Comparison of ENCODE assay signal across 8 mouse cellular contexts in genomic region chr8:109463677-109464313, GRCm38 (mm10). TPM values are rescaled to one million over a fixed set of nuclear protein-coding genes. Genes with fewer than 3 reads are reported as not detected.
DNase-seq lines count a peak whose midpoint lies in the region; ATAC-seq lines count a peak whose summit lies in the region.

No protein-coding gene starts in this region.

- H3K27me3 ChIP-seq in heart, embryonic 12.5 days (replicated peaks): no peaks in the 10 kb centered on the region
- peaks cover 19% of the 10 kb centered on the region for H3K27me3 ChIP-seq in forebrain, embryonic 12.5 days
- peaks cover 6% of the 10 kb centered on the region; the same call in 1 of the 2 replicates for H3K27me3 ChIP-seq in midbrain, embryonic 10.5 days (ENCODE audit: low read depth, poor library complexity, severe bottlenecking)

- H3K4me3 ChIP-seq in heart, embryonic 12.5 days: peak overlapping the region; percentile 24; the same call in 1 of the 2 replicates
- H3K4me3 ChIP-seq in forebrain, embryonic 12.5 days (replicated peaks): no peak overlapping the region
- no peak overlapping the region for H3K4me3 ChIP-seq in midbrain, embryonic 10.5 days

- H3K27ac ChIP-seq in heart, embryonic 12.5 days (ENCODE audit: poor library complexity, severe bottlenecking): peak overlapping the region; percentile 52
- peak overlapping the region; percentile 93 for H3K27ac ChIP-seq in forebrain, embryonic 12.5 days
- peak overlapping the region; percentile 71 for H3K27ac ChIP-seq in midbrain, embryonic 10.5 days (replicated peaks)

- ATAC-seq in heart, embryonic 12.5 days (ENCODE audit: insufficient number of reproducible peaks, low FRiP score): no peak; the same call in 1 of the 2 replicates
- peak; percentile 47 for ATAC-seq in forebrain, embryonic 12.5 days (ENCODE audit: low FRiP score)

- peak overlapping the region; percentile 59 for H3K4me2 ChIP-seq in heart, embryonic 12.5 days
- peak overlapping the region; percentile 49 for H3K4me2 ChIP-seq in forebrain, embryonic 12.5 days

- H3K9me3 ChIP-seq in heart, embryonic 12.5 days (replicated peaks): no peaks in the 10 kb centered on the region
- no peaks in the 10 kb centered on the region for H3K9me3 ChIP-seq in forebrain, embryonic 12.5 days
- H3K9me3 ChIP-seq in midbrain, embryonic 10.5 days (replicated peaks): no peaks in the 10 kb centered on the region

- 8% methylated on average over 13 of the region's 13 CpGs for WGBS in heart, embryonic 12.5 days
- WGBS in forebrain, embryonic 12.5 days: 13% methylated on average over 13 of the region's 13 CpGs
- 48% methylated on average over 13 of the region's 13 CpGs for WGBS in midbrain, embryonic 10.5 days

- no peak overlapping the region for H3K9ac ChIP-seq in heart, embryonic 12.5 days
- H3K9ac ChIP-seq in forebrain, embryonic 12.5 days: no peak overlapping the region

- H3K36me3 ChIP-seq in heart, embryonic 12.5 days: no peaks in the 10 kb centered on the region
- H3K36me3 ChIP-seq in forebrain, embryonic 12.5 days (replicated peaks): no peaks in the 10 kb centered on the region
- no peaks in the 10 kb centered on the region for H3K36me3 ChIP-seq in midbrain, embryonic 10.5 days

- peaks cover 16% of the 10 kb centered on the region for H3K4me1 ChIP-seq in heart, embryonic 12.5 days (replicated peaks)
- H3K4me1 ChIP-seq in forebrain, embryonic 12.5 days: peaks cover 55% of the 10 kb centered on the region
- H3K4me1 ChIP-seq in midbrain, embryonic 10.5 days: peaks cover 45% of the 10 kb centered on the region

- no peak for DNase-seq in heart, postnatal 25 days (ENCODE audit: low spot score)
- DNase-seq in ES-CJ7 (ENCODE audit: low read depth, low spot score): peak; percentile 94
- DNase-seq in midbrain, embryonic 10.5 days (ENCODE audit: low spot score): no peak
- DNase-seq in spleen, postnatal 14 days (ENCODE audit: low spot score in 2 of 2): no peak
- no peak for DNase-seq in T-cell, adult 2 months (ENCODE audit: low spot score)
- no peak for DNase-seq in testis, postnatal 14 days (ENCODE audit: low spot score)

- intact Hi-C loops in heart, postnatal 25 days (cut with DNase I): no loop called here

RNA-seq across cellular contexts. Expression of gene Pmfbp1, which starts 30.0 kb away (rescaled TPM):
- polyA plus RNA-seq in heart, embryonic 12.5 days (2016; fragmentation: Nextera tagmentation; extraction: Ambion mirVana): 0.23 TPM in 1 of 2 replicates, not detected in the other
- not detected for total RNA-seq in heart, postnatal 25 days (2021)
- polyA plus RNA-seq in forebrain, embryonic 12.5 days (2016; fragmentation: Nextera tagmentation; extraction: Ambion mirVana): 0.28 and 0.40 TPM in 2 replicates
- polyA plus RNA-seq in midbrain, embryonic 10.5 days (2016; fragmentation: Nextera tagmentation; extraction: Ambion mirVana): 0.79 and 2.5 TPM in 2 replicates
